Mouse (Mus musculus): ENCODE measurements around the gene Rbbp4. TPM values are rescaled to one million over a fixed set of nuclear protein-coding genes. Genes with fewer than 3 reads are reported as not detected.

Gene Rbbp4
- polyA plus RNA-seq, 1 experiment, result 51.5 TPM

GRCm38 (mm10) chr4:129266821-129267220 lies 68.3 kb downstream of the Rbbp4 start:
- Histone ChIP-seq H3K27me3 (ENCODE audit: control insufficient read depth, insufficient read depth, low read length) (no peaks in the 10 kb centered on the region), H3K4me1 (ENCODE audit: control insufficient read depth, insufficient read depth, low read length) (peaks cover 5% of the 10 kb centered on the region; the same call in 1 of the 2 replicates), H3K4me3 (ENCODE audit: control insufficient read depth, low read depth, low read length) (no peak overlapping the region), H3K36me3 (ENCODE audit: control insufficient read depth, insufficient read depth, low read length) (no peaks in the 10 kb centered on the region), H3K27ac (ENCODE audit: control insufficient read depth, insufficient read depth, low read depth, low read length) (no peak overlapping the region)
- TF ChIP-seq POLR2A (IDR thresholded peaks at IDR 0.05; ENCODE audit: control insufficient read depth, low read depth, low read length) (no peak), CTCF (IDR thresholded peaks at IDR 0.05; ENCODE audit: control insufficient read depth, insufficient read depth, insufficient replicate concordance, low read depth, low read length) (no peak)

GRCm38 (mm10) chr4:129266191-129266590 lies 69.0 kb downstream of the Rbbp4 start:
- no peaks in the 10 kb centered on the region for H3K36me3 ChIP-seq (ENCODE audit: control insufficient read depth, insufficient read depth, low read length)
- H3K27me3 ChIP-seq (ENCODE audit: control insufficient read depth, insufficient read depth, low read length), result no peaks in the 10 kb centered on the region
- no peak overlapping the region for H3K4me3 ChIP-seq (ENCODE audit: control insufficient read depth, low read depth, low read length)
- H3K27ac ChIP-seq (ENCODE audit: control insufficient read depth, insufficient read depth, low read depth, low read length), result no peak overlapping the region
- no peak for TF ChIP-seq CTCF (IDR thresholded peaks at IDR 0.05; ENCODE audit: control insufficient read depth, insufficient read depth, insufficient replicate concordance, low read depth, low read length)
- TF ChIP-seq POLR2A (IDR thresholded peaks at IDR 0.05; ENCODE audit: control insufficient read depth, low read depth, low read length), result no peak
- peaks cover 5% of the 10 kb centered on the region; the same call in 1 of the 2 replicates for H3K4me1 ChIP-seq (ENCODE audit: control insufficient read depth, insufficient read depth, low read length)

GRCm38 (mm10) chr4:129263225-129264021 lies 71.7 kb downstream of the Rbbp4 start:
- Histone ChIP-seq H3K36me3 (ENCODE audit: control insufficient read depth, insufficient read depth, low read length) (no peaks in the 10 kb centered on the region), H3K27me3 (ENCODE audit: control insufficient read depth, insufficient read depth, low read length) (no peaks in the 10 kb centered on the region), H3K4me3 (ENCODE audit: control insufficient read depth, low read depth, low read length) (no peak overlapping the region), H3K27ac (ENCODE audit: control insufficient read depth, insufficient read depth, low read depth, low read length) (peak overlapping the region; percentile 43; the same call in 1 of the 2 replicates), H3K4me1 (ENCODE audit: control insufficient read depth, insufficient read depth, low read length) (peaks cover 5% of the 10 kb centered on the region; the same call in 1 of the 2 replicates)
- TF ChIP-seq CTCF (IDR thresholded peaks at IDR 0.05; ENCODE audit: control insufficient read depth, insufficient read depth, insufficient replicate concordance, low read depth, low read length) (no peak), POLR2A (IDR thresholded peaks at IDR 0.05; ENCODE audit: control insufficient read depth, low read depth, low read length) (no peak)

GRCm38 (mm10) chr4:129261196-129261595 lies 74.0 kb downstream of the Rbbp4 start, which contains the start of gene C77080:
Gene C77080 (minus strand): TSS chr4:129261404.
- Histone ChIP-seq H3K4me3 (ENCODE audit: control insufficient read depth, low read depth, low read length) (no peak within 1 kb of the TSS), H3K4me1 (ENCODE audit: control insufficient read depth, insufficient read depth, low read length) (peaks cover 11% of the 10 kb centered on the region), H3K27me3 (ENCODE audit: control insufficient read depth, insufficient read depth, low read length) (no peaks in the 10 kb centered on the region), H3K36me3 (ENCODE audit: control insufficient read depth, insufficient read depth, low read length) (no peaks in the 10 kb centered on the region), H3K27ac (ENCODE audit: control insufficient read depth, insufficient read depth, low read depth, low read length) (no peak within 1 kb of the TSS)
- no peak for TF ChIP-seq POLR2A (IDR thresholded peaks at IDR 0.05; ENCODE audit: control insufficient read depth, low read depth, low read length)
- no peak for TF ChIP-seq CTCF (IDR thresholded peaks at IDR 0.05; ENCODE audit: control insufficient read depth, insufficient read depth, insufficient replicate concordance, low read depth, low read length)

- Histone ChIP-seq H3K4me3 (ENCODE audit: control insufficient read depth, low read depth, low read length) (no peak overlapping the region), H3K36me3 (ENCODE audit: control insufficient read depth, insufficient read depth, low read length) (no peaks in the 10 kb centered on the region), H3K4me1 (ENCODE audit: control insufficient read depth, insufficient read depth, low read length) (peaks cover 15% of the 10 kb centered on the region), H3K27ac (ENCODE audit: control insufficient read depth, insufficient read depth, low read depth, low read length) (no peak overlapping the region), H3K27me3 (ENCODE audit: control insufficient read depth, insufficient read depth, low read length) (no peaks in the 10 kb centered on the region)
- TF ChIP-seq POLR2A (IDR thresholded peaks at IDR 0.05; ENCODE audit: control insufficient read depth, low read depth, low read length) (no peak), CTCF (IDR thresholded peaks at IDR 0.05; ENCODE audit: control insufficient read depth, insufficient read depth, insufficient replicate concordance, low read depth, low read length) (no peak)
These were observed 74.5 kb downstream of the Rbbp4 start for GRCm38 (mm10) chr4:129260678-129261077.

GRCm38 (mm10) chr4:129259101-129259500 lies 76.1 kb downstream of the Rbbp4 start:
- H3K27me3 ChIP-seq (ENCODE audit: control insufficient read depth, insufficient read depth, low read length), result no peaks in the 10 kb centered on the region
- TF ChIP-seq CTCF (IDR thresholded peaks at IDR 0.05; ENCODE audit: control insufficient read depth, insufficient read depth, insufficient replicate concordance, low read depth, low read length) (no peak), POLR2A (IDR thresholded peaks at IDR 0.05; ENCODE audit: control insufficient read depth, low read depth, low read length) (no peak)

More at GRCm38 (mm10) chr4:129259101-129259500, 76.1 kb downstream of the Rbbp4 start:
- no peak overlapping the region for H3K27ac ChIP-seq (ENCODE audit: control insufficient read depth, insufficient read depth, low read depth, low read length)
- H3K4me3 ChIP-seq (ENCODE audit: control insufficient read depth, low read depth, low read length), result no peak overlapping the region
- peaks cover 21% of the 10 kb centered on the region for H3K4me1 ChIP-seq (ENCODE audit: control insufficient read depth, insufficient read depth, low read length)
- no peaks in the 10 kb centered on the region for H3K36me3 ChIP-seq (ENCODE audit: control insufficient read depth, insufficient read depth, low read length)

Other genes starting within 250 kb of the Rbbp4 start
- 0.42 and 2.4 TPM in 2 replicates for gene Tmem54, start 229.8 kb downstream of the Rbbp4 start, polyA plus RNA-seq (2012; rRNA removed)
- gene Hpca, start 213.3 kb downstream of the Rbbp4 start, polyA plus RNA-seq (2012; rRNA removed), result 9.3 and 10.2 TPM in 2 replicates
- 9.1 and 11.0 TPM in 2 replicates for gene Fndc5, start 198.4 kb downstream of the Rbbp4 start, polyA plus RNA-seq (2012; rRNA removed)
- gene S100pbp, start 145.6 kb downstream of the Rbbp4 start, polyA plus RNA-seq (2012; rRNA removed), result 26.8 and 34.6 TPM in 2 replicates
- 9.5 and 11.9 TPM in 2 replicates for gene Yars, start 145.6 kb downstream of the Rbbp4 start, polyA plus RNA-seq (2012; rRNA removed)
- gene C77080, start 74.0 kb downstream of the Rbbp4 start, polyA plus RNA-seq (2012; rRNA removed), result 1.4 and 2.5 TPM in 2 replicates
- 0.36 and 0.40 TPM in 2 replicates for gene Sync, start 47.8 kb downstream of the Rbbp4 start, polyA plus RNA-seq (2012; rRNA removed)
- 19.1 and 20.7 TPM in 2 replicates for gene Zbtb8os, start 325 bp upstream of the Rbbp4 start, polyA plus RNA-seq (2012; rRNA removed)
- gene Zbtb8a, start 42.7 kb upstream of the Rbbp4 start, polyA plus RNA-seq (2012; rRNA removed), result 4.6 and 5.6 TPM in 2 replicates
- 1.0 and 1.3 TPM in 2 replicates for gene Zbtb8b, start 105.5 kb upstream of the Rbbp4 start, polyA plus RNA-seq (2012; rRNA removed)
- gene Bsdc1, start 126.2 kb upstream of the Rbbp4 start, polyA plus RNA-seq (2012; rRNA removed), result 35.5 and 38.2 TPM in 2 replicates
- 252 and 267 TPM in 2 replicates for gene Tssk3, start 155.7 kb upstream of the Rbbp4 start, polyA plus RNA-seq (2012; rRNA removed)
- 945 and 1,232 TPM in 2 replicates for gene Fam229a, start 155.8 kb upstream of the Rbbp4 start, polyA plus RNA-seq (2012; rRNA removed)
- 55.6 and 69.9 TPM in 2 replicates for gene Marcksl1, start 178.2 kb upstream of the Rbbp4 start, polyA plus RNA-seq (2012; rRNA removed)
- 123 and 132 TPM in 2 replicates for gene Hdac1, start 207.3 kb upstream of the Rbbp4 start, polyA plus RNA-seq (2012; rRNA removed)
- gene Lck, start 238.3 kb upstream of the Rbbp4 start, polyA plus RNA-seq (2012; rRNA removed), result 1.8 and 2.5 TPM in 2 replicates
- 0.19 TPM in 1 of 2 replicates, not detected in the other for gene Fam167b, start 243.2 kb upstream of the Rbbp4 start, polyA plus RNA-seq (2012; rRNA removed)

All from testis, adult 2 months (tissue).